Mouse (Mus musculus): ENCODE data around the gene Mypop. TPM values are rescaled to one million over a fixed set of nuclear protein-coding genes. Genes with fewer than 3 reads are reported as not detected.

Gene Mypop
- 3.4 and 4.0 TPM in 2 replicates for polyA plus RNA-seq (2016; fragmentation: Nextera tagmentation; extraction: Ambion mirVana)

- Histone ChIP-seq H3K4me3 (peak within 1 kb of the TSS; percentile 51), H3K4me1 (peaks cover 20% of the 10 kb centered on the region), H3K9me3 (replicated peaks) (no peaks in the 10 kb centered on the region), H3K27ac (peak within 1 kb of the TSS; percentile 74), H3K36me3 (peaks cover 3% of the 10 kb centered on the region; the same call in 1 of the 2 replicates), H3K27me3 (ENCODE audit: low read depth, poor library complexity, severe bottlenecking) (peaks cover 51% of the 10 kb centered on the region)
- peak; percentile 100 for DNase-seq (ENCODE audit: low spot score)
- WGBS, result 0% methylated on average over 37 of the region's 37 CpGs
Observed at GRCm38 (mm10) chr7:18990601-18991295, at the start of gene Mypop. Gene Mypop, plus strand, starts transcription at chr7:18991245.

DNA sequence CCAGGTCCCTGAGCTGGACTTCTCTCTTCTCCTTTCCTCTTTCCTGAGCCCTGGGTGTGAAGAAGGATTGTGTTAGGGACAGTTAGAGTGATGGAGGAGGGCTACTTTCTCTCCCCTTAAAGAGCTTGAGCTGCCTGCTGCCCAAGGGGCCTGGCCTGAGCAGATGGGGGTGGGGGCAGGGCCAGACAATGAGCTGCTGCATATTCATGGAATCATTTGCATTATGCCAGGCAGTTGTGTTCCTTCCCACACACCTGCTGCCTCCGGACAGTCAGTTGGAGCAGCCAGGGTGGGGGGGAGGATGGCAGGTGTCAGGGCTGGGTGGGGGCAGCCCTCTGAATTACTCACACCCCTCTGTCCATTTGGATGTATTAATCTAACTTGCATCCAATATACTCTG lies 48.7 kb upstream of the Mypop start:
- Histone ChIP-seq H3K4me3 (no peak overlapping the region), H3K9me3 (replicated peaks) (no peaks in the 10 kb centered on the region), H3K27me3 (ENCODE audit: low read depth, poor library complexity, severe bottlenecking) (peaks cover 28% of the 10 kb centered on the region; the same call in 1 of the 2 replicates), H3K4me1 (no peaks in the 10 kb centered on the region), H3K36me3 (no peaks in the 10 kb centered on the region), H3K27ac (no peak overlapping the region)
- WGBS, result 24% methylated on average over 1 of the region's 1 CpGs
- no peak for DNase-seq (ENCODE audit: low spot score)

DNA sequence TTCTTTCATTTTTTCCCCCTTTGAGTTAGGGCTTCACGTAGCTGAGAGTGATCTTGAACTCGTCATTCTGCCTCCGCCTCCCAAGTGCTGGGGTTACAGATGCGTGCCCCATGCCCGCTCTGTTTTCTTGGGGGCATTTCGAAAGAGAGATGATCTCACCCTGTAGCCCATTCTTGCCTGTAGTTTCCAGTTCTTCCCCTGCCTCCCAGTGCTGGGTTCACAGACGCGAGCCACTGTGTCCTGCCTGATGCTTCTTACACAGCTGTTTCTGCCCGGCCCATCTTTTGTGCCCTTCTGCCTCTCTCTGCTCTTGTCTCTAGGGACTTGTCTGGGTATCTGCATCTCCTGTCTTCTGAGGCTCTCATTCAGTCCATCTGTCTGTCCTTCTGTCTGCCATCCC lies 48.2 kb upstream of the Mypop start:
- Histone ChIP-seq H3K4me3 (no peak overlapping the region), H3K9me3 (replicated peaks) (no peaks in the 10 kb centered on the region), H3K4me1 (no peaks in the 10 kb centered on the region), H3K27me3 (ENCODE audit: low read depth, poor library complexity, severe bottlenecking) (peaks cover 28% of the 10 kb centered on the region; the same call in 1 of the 2 replicates), H3K36me3 (no peaks in the 10 kb centered on the region), H3K27ac (no peak overlapping the region)
- WGBS, result 54% methylated on average over 9 of the region's 9 CpGs
- no peak for DNase-seq (ENCODE audit: low spot score)

GRCm38 (mm10) chr7:18948151-18948550 lies 42.9 kb upstream of the Mypop start:
- no peak for DNase-seq (ENCODE audit: low spot score)
- peaks cover 33% of the 10 kb centered on the region for H3K27me3 ChIP-seq (ENCODE audit: low read depth, poor library complexity, severe bottlenecking)
- H3K4me1 ChIP-seq, result peaks cover 7% of the 10 kb centered on the region
- 80% methylated on average over 6 of the region's 6 CpGs for WGBS
- H3K4me3 ChIP-seq, result no peak overlapping the region
- H3K9me3 ChIP-seq (replicated peaks), result no peaks in the 10 kb centered on the region
- H3K27ac ChIP-seq, result no peak overlapping the region
- no peaks in the 10 kb centered on the region for H3K36me3 ChIP-seq

GRCm38 (mm10) chr7:18949781-18950522 lies 41.1 kb upstream of the Mypop start:
- H3K27me3 ChIP-seq (ENCODE audit: low read depth, poor library complexity, severe bottlenecking), result peaks cover 28% of the 10 kb centered on the region
- H3K4me1 ChIP-seq, result peaks cover 7% of the 10 kb centered on the region
- 37% methylated on average over 12 of the region's 12 CpGs for WGBS
- no peak for DNase-seq (ENCODE audit: low spot score)
- no peak overlapping the region for H3K4me3 ChIP-seq
- no peaks in the 10 kb centered on the region for H3K36me3 ChIP-seq
- no peak overlapping the region for H3K27ac ChIP-seq
- no peaks in the 10 kb centered on the region for H3K9me3 ChIP-seq (replicated peaks)

GRCm38 (mm10) chr7:18950523-18951315 lies 40.3 kb upstream of the Mypop start:
- Histone ChIP-seq H3K27ac (no peak overlapping the region), H3K4me1 (peaks cover 7% of the 10 kb centered on the region), H3K27me3 (ENCODE audit: low read depth, poor library complexity, severe bottlenecking) (peaks cover 36% of the 10 kb centered on the region), H3K36me3 (no peaks in the 10 kb centered on the region), H3K9me3 (replicated peaks) (no peaks in the 10 kb centered on the region), H3K4me3 (no peak overlapping the region)
- WGBS, result 24% methylated on average over 18 of the region's 18 CpGs
- DNase-seq (ENCODE audit: low spot score), result no peak

- Histone ChIP-seq H3K4me1 (peaks cover 7% of the 10 kb centered on the region), H3K27ac (no peak overlapping the region), H3K9me3 (replicated peaks) (no peaks in the 10 kb centered on the region), H3K4me3 (no peak overlapping the region), H3K36me3 (no peaks in the 10 kb centered on the region), H3K27me3 (ENCODE audit: low read depth, poor library complexity, severe bottlenecking) (peaks cover 43% of the 10 kb centered on the region)
- WGBS, result 20% methylated on average over 15 of the region's 15 CpGs
- DNase-seq (ENCODE audit: low spot score), result peak; percentile 79
Observed at GRCm38 (mm10) chr7:18951397-18951796, 39.6 kb upstream of the Mypop start.

- Histone ChIP-seq H3K9me3 (replicated peaks) (no peaks in the 10 kb centered on the region), H3K36me3 (no peaks in the 10 kb centered on the region), H3K4me1 (peaks cover 17% of the 10 kb centered on the region), H3K27me3 (ENCODE audit: low read depth, poor library complexity, severe bottlenecking) (peaks cover 90% of the 10 kb centered on the region), H3K27ac (peak overlapping the region; percentile 46), H3K4me3 (peak overlapping the region; percentile 64)
- WGBS, result under 1% methylated on average over 107 of the region's 107 CpGs
- DNase-seq (ENCODE audit: low spot score), result peak; percentile 67
Observed at GRCm38 (mm10) chr7:18957569-18958383, 33.3 kb upstream of the Mypop start.

GRCm38 (mm10) chr7:18958384-18958766 lies 32.7 kb upstream of the Mypop start:
- DNase-seq (ENCODE audit: low spot score), result no peak
- Histone ChIP-seq H3K4me1 (peaks cover 22% of the 10 kb centered on the region), H3K27ac (peak overlapping the region; percentile 46)

GRCm38 (mm10) chr7:18959446-18959845 lies 31.6 kb upstream of the Mypop start:
- peaks cover 23% of the 10 kb centered on the region for H3K4me1 ChIP-seq

More at GRCm38 (mm10) chr7:18958384-18958766, 32.7 kb upstream of the Mypop start:
- Histone ChIP-seq H3K36me3 (no peaks in the 10 kb centered on the region), H3K4me3 (peak overlapping the region; percentile 64), H3K27me3 (ENCODE audit: low read depth, poor library complexity, severe bottlenecking) (peaks cover 94% of the 10 kb centered on the region), H3K9me3 (replicated peaks) (no peaks in the 10 kb centered on the region)
- WGBS, result under 1% methylated on average over 21 of the region's 21 CpGs

DNA sequence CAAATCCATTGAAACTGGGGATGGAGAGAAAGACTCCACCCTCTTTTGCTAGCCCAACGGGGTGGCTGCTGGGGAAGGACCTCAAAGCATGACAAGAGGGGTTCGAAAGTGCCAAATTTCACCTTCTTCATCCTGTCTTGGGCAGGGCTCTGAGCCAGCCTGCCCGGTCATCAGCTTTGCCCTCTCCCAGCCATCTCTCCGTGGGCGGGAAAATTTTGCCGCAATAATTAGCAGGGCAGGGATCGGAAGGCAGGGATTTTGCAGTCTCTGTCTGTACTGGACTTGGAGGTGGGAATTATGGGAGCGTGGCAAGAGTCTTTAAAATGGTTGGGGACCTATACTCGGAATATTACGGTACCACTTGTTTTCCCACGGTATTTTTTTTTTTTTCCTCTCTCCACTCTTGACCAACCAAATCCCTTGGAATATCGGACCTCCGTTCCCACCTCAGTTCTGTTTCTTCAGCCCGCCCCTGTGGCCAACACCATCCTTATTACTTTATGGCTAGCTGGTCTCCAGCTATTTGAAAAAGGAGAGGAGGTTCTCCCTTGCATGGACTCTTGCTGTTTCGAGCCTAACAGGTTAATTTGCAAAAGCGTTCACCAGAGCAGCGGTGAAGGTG lies 28.8 kb upstream of the Mypop start:
- no peak for DNase-seq (ENCODE audit: low spot score)
- Histone ChIP-seq H3K4me1 (peaks cover 22% of the 10 kb centered on the region), H3K9me3 (replicated peaks) (no peaks in the 10 kb centered on the region), H3K4me3 (peak overlapping the region; percentile 34), H3K27me3 (ENCODE audit: low read depth, poor library complexity, severe bottlenecking) (peaks cover 99% of the 10 kb centered on the region), H3K36me3 (no peaks in the 10 kb centered on the region), H3K27ac (no peak overlapping the region)
- under 1% methylated on average over 17 of the region's 17 CpGs for WGBS

More at GRCm38 (mm10) chr7:18959446-18959845, 31.6 kb upstream of the Mypop start:
- peaks cover 99% of the 10 kb centered on the region for H3K27me3 ChIP-seq (ENCODE audit: low read depth, poor library complexity, severe bottlenecking)
- no peaks in the 10 kb centered on the region for H3K9me3 ChIP-seq (replicated peaks)
- H3K4me3 ChIP-seq, result no peak overlapping the region
- DNase-seq (ENCODE audit: low spot score), result no peak
- H3K36me3 ChIP-seq, result no peaks in the 10 kb centered on the region
- H3K27ac ChIP-seq, result no peak overlapping the region
- WGBS, result 67% methylated on average over 8 of the region's 8 CpGs

- Histone ChIP-seq H3K9me3 (replicated peaks) (no peaks in the 10 kb centered on the region), H3K27ac (no peak overlapping the region), H3K27me3 (ENCODE audit: low read depth, poor library complexity, severe bottlenecking) (peaks cover 99% of the 10 kb centered on the region), H3K36me3 (no peaks in the 10 kb centered on the region), H3K4me1 (peaks cover 17% of the 10 kb centered on the region), H3K4me3 (peak overlapping the region; percentile 34)
- WGBS, result 1% methylated on average over 20 of the region's 20 CpGs
- DNase-seq (ENCODE audit: low spot score), result peak; percentile 39
Observed at GRCm38 (mm10) chr7:18962795-18963194, 28.2 kb upstream of the Mypop start.

All from limb, embryonic 10.5 days (tissue).